Mouse (Mus musculus) 416B (cell line): ENCODE results near the gene Abhd17a.

ENCODE experiments used
- DNase-seq: peaks from one replicate; pipeline ENCODE4 v3.0.0; 2011; ENCODE audit warnings: low read depth

Abhd17a gene

DNA sequence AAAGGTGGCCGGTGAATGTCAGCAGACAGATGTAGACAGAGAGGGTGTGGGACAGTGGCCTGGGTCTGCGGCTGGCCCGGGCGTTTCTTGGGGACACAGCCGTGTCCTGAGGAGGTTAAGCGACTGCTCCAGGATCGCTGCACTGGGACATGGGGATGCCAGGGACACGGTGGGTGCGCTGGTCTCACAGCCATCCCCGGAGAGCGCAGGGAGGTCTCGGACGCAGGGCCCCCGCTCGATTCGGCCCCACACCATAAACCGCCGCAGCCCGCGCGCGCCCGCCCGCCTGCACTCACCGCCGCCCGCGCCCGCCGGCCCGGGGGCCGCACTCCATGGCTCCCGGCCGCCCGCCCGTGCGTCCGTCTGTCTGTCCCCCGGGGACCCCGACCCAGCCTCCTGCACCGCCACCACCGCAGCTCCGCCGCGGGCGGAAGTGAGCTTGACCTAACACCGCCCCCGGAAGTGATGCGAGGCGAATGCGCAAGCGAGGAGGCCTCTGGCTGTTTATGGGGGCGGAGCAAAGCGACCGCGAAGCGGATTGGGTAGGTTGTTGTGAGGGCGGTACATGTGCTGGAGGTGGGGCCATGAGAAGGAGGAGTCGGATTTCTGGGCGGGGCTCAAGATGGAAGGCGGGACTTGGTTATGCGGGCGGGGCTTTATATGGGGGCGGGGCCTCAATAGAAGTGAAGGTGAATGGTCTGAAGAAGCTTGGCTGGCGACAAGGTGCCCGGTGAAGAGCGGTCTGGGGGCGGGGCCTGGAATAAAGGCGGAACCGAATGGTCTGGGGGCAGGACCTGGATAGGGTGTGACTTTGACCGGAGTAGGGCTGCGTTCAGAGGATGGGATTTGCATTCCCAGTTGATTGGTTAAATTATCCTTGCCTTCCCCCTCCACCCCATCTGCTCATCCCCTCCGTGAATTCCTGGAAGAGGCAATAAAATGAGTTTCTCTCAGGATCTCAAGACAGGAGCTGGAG is at the start of gene Abhd17a:
Gene Abhd17a (minus strand): TSS at position 463 of the 976 bp plus-strand sequence.
- peak; percentile 100 for DNase-seq

DNA sequence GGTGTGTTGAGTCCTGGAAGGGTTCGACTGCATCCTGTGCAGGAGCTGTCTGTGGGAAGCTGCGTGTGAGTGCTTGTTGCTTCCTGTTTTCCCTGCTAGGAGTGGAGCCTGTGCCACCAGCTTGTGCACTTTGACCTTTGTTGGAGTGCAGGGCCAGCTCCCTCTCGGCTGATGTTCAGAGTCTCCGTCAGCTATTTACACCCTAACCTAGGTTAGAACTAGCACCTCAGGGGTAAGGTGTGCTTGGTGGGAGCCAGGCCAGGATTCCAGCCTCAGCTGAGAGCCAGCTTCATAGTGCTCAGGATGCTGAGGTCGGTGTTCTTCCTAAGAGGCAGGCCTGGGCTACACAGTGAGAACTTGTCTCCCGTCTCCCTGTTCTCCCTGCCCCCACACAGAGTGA is 45.2 kb upstream of the Abhd17a start:
- DNase-seq, result no peak

DNA sequence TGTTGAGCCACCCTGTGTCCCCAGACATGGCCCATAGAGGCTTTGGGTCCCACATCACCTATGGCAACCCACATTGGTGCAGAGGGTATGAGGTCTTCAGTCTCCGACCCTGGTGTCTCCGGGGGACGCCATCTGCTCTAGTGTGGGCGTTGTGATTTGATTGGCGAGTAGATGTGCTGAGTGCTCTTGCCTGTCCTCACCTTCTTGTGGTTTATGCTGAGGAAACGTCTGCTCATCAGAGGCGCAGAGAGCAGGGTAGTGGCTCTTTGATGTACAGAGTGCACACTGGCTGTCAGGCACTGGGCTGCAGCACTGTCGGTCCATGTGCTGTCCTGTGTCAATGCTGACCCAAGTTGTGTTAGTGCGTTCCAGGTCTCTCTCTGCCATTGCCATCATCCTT is 38.8 kb upstream of the Abhd17a start:
- DNase-seq, result no peak

DNA sequence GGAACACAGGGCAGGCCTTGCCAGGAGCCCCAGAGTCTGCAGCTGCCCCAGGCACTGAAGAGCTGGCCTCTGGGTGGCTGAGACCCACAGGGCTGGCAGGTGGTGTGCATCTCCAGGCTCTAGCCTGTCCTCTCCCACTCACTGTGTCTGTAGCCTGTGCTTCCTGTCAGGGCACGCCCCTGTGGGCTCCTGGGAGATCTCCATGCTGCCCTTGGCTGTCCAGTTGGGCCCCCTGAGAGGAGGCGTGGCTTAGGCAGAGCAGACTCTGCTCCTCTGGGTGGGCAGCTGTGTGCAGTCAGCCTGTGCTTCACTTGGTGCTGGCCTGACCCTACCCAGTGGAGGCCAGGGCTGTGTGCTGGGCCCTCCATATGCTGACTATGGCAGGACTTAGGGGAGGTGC is 37.5 kb upstream of the Abhd17a start:
- DNase-seq, result no peak

DNA sequence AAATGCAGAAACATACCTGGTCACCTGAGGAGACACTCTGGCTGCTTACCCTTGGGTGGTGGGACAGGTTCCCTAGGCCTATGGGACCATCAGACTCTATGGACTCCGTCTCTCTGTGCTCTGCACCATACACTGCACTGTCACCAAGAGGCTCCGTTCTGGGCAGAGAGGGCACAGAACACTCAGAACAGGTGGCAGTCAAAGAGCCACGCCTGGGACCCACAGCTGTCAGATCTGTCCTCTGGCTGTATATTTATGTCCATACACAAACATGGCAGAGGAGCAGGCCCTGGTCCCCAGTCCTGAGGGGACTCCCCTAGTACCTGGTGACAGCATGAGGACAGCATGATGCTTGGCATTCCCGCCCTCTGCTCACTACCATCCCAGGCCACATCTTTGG is 35.6 kb upstream of the Abhd17a start:
- DNase-seq, result no peak

DNA sequence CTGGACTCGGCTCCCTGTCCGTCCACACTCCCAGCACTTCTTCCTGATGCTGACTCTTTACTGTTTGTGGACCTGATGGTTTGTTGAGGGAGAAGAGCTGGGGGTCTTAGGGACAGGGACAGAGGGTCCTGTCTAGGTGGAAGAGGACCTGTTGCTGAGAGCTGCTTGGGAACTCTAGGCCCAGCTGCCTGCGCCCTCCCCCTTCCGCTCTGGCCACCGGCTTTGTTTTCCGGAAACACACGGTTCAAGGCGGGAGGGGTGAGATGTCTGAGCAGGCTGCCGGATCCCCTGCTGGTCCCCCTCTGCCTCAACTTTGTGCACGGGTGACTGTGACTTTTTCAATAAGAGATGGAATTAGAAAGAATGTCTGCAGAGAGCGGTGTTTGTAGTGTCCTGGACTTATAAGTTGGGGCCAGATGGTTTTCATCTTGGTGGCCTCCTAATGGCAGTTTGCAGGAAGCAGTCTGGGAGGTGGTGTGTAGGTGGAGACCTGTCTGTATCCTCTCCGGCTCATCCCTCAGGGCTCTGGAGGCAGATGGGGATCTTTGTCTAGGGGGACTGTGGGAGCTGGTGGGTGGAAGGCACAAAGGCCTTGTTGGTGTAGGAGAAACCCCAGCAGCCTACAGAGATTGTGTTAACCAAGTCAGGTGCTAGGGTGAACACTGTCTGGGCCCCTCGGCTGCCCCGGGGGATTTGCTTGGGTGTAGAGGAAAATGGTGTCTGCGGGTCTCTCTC is 33.5 kb upstream of the Abhd17a start:
- peak; percentile 80 for DNase-seq

DNA sequence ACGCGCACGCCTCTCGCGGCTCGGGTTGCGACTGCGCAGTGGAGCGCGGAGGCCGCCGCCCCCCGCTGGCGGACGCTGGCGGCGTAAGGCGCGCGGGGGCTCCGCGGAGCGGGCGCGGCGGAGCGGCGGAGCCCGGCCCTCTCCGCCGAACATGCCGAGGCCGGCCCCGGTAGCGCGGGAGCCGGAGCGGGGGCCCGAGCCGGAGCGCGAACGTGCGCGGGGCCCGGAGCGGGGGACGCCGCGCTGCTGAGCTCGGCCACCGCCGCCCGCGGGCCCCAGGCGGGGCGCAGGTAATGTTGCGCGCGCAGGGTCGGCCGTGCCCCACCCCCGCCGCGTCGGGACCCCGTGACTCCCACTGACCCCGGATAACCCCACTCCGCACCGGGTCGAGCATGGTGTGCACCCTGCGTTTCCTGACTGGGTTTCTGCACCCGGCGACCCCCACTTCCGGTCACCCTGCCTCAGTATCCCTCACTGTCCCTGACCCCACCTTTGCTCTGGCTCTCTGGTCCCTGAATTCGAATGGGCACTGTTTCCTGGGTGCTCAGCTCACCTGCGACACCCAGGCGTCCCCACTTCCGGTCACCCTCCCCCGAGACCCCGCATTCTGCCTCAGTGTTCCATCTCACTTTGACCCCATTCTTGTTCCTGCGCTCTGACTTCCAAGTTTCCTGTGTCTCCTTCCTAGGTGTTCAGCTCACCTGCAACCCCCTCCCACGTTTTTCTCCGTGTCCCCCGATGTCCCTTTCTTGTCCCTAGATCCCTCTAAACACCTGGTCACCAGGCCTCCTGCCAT is 32.7 kb upstream of the Abhd17a start, which contains the start of gene Csnk1g2:
Gene Csnk1g2 (plus strand): TSS at position 178 of the 796 bp plus-strand sequence.
- DNase-seq, result peak; percentile 46

DNA sequence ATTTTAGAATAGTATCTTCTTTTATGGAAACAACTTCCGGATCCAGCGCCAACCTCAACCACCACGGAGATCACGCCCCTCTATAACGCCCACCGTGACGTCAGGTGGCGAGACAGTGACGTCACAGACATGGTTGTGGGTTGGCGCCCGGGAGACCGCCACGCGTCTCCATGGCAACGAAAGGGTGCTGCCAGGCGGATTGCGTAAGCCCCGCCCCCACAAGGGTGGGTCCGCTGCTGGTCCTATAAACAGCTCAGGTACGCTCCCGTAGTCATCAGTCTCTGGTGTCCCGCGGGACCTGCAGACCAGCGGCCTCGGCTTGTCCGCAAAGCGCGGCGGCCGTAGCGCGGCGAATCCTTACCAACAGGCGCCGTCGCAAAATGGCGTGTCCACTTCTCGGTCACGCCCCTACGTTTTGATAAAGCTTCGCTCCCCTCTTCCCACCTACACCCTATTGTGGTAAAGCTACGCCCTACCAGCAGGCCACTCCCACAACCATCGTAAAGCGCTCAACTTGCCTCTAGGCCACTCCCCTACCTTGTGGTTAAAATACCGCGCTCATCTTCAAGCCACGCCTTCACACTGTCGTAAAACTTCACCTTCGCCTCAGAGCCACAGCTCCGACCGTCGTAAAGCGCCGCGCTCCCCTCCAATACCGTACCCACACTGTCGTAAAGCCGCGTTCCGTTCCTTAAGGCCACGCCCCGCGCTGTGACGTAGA is 32.0 kb upstream of the Abhd17a start:
- peak; percentile 100 for DNase-seq

DNA sequence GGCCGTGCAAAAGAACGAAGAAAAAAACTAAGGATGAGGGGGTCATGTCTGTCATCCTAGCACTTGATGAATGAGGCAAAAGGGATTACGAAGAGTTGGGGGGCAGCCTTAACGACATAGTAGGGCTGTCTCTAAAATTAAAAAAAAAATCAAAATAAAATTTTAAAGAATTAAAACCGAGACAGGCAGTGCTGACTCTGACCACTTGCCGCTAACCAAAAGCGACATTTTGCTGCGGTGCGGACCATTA is 31.5 kb upstream of the Abhd17a start:
- no peak for DNase-seq

DNA sequence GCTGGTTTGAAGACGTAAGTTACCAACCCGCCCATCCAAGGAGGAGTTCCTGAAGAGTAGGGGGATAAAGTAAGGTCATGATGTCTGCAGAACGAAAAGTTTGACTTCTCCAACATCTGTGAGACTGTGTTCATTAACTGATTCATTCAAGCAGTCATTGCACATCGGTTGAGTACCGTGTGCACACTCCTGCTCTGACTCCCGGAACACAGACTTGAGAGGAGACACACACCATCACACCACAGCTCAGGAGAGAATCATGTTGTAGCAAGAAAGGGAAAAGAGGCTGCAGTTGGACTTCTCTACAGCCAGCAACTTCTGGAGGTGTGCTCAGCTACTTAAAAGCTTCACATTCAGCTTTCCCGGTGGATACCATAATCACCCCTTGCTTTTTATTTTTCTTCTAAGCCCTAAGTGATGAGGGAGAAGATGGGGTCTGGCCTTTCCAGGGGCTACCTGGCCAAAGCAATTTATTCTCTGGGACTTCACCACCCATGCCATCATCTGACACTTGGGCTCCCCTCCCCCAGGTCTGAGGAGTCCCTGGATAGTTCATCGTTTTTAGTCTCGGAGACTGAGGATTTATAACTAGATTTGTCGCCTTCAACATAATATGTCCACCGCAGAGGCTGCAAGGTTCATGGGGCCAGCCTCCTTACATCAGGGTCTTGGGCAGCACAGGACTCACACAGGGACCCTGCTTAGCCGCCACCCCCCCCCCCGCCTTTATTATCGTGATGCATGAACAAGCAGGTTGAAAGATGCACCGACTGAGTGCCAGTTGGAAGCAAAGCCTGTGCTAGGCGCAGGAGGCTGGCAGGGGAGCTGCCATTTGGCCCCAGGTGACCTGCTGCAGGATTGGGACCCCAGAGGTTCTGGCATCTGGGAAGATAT is 30.9 kb upstream of the Abhd17a start:
- no peak for DNase-seq

DNA sequence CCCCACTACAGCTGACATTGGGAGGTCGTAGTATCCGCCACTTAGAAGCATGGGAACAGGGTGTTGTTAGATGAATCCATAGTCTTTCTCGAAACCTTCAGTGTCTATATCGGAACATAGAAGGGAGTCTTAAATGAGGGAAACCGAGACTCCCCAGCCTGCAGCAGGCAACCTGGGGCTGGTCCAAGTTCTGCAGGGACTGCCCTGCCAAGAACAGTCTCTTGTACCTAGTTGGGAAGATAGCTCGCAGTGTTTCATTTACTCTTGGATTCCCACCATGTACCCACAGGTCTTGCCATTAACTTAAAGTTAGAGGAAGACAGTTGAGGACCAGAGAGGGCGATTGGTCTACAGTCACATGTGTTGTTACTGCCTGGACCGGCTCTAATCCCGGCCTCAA is 30.2 kb upstream of the Abhd17a start:
- no peak for DNase-seq

DNA sequence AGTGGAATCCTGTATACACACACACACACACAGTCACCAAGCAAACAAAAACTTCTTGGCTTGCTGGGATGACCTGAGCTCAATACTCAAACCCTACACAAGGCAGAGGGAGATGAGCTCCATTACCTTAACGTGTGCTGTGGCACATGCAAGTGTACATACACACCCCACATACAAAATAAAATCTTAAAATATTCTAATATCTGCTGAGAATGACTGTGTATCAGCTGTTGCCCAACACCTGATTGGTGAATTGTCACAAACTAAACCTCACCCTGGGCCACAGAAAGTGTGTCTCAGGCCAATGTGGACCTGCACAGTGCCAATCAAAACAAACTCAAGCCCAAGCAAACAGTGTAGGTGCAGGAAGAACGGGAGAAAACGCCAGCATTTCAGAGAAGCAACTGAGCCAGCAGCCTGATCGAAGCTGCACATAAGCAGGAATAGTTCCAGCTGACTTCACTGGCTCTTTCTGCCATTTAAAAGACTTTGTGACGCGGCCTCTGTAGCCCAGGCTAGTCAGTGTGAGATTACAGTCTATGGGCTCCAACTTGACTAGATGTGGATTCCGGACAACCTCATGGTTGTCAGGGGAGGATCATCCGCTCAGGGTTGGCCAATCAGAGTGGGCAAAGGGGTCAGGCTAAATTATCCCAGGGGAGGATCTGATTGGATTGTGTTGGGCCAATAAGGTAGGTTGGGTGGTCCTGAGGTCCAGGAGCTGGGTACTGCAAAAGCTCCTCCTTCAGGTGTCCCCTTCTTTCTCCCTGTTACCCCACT is 29.5 kb upstream of the Abhd17a start:
- DNase-seq, result no peak

DNA sequence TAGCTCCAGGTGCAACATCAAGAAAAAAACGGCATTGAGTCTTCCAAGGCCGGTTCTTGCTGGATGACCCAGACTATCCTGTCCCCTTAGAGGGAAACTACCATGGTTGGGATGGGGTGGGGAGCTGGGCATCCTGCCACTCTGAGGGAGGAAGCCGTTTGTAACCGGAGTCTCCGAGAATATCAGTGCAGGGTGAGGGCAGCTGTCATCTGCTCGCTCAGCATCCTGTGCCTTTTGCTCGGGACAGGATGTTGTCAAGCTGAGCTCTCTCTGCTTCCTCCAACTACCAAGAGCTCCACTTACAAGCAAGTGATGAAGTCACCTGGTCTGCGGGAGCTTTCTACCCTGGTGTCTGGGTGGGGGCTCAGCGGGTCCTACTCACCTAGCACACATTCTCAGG is 28.0 kb upstream of the Abhd17a start:
- DNase-seq, result peak; percentile 82

DNA sequence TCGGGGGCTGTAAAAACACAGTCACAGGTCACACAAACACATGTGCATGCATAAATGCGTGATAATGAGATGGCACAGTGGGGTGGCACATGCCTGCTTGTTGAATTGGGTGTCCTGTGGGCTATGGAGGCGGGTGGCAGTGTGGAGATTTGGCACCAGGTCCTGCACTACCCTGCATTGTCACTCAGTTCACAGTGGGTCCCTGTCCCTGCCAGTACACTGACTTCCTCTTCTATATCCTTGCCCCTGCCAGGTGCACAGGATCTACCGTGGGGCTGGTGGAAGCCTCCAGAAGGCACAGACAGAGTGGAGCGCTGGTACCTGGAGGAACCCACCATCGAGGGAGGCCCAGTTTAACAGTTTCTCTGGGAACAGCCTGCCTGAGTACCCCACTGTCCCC is 24.2 kb upstream of the Abhd17a start:
- no peak for DNase-seq

DNA sequence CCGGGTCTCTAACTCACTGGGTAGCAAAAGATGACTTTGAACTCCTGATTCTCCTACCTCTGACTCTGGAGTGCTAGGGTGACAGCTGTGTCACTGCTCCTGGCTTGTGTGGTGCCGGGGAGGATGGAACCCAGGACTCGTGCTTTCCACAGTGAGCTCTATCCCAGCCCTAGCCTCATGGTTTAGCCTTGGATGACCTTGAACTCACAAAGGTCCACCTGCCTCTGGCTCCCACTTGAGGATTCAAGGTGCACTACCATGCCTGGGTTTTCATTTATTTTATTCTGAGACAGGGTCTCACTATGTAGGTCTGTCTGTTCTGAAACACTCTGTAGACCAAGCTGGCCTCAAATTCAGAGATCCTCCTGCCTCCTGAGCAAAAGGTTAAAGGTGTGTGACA is 23.7 kb upstream of the Abhd17a start:
- no peak for DNase-seq

DNA sequence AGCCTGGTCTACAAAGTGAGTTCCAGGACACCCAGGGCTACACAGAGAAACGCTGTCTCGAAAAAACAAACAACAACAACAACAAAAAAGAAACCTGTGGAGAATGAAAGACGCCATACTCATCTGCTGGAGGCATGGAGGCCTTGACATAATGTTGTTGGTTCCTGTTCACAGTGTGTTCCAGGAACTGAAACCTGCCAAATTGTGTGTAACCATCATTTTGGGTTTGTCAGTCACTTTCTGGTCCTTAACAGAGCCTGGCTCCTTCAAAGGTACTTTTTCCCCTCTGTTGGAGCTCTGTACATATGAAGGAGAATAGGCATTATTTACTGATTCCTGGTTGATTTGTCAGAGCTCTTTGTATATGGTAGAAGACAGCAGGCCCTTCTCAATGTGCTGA is 21.8 kb upstream of the Abhd17a start:
- no peak for DNase-seq

DNA sequence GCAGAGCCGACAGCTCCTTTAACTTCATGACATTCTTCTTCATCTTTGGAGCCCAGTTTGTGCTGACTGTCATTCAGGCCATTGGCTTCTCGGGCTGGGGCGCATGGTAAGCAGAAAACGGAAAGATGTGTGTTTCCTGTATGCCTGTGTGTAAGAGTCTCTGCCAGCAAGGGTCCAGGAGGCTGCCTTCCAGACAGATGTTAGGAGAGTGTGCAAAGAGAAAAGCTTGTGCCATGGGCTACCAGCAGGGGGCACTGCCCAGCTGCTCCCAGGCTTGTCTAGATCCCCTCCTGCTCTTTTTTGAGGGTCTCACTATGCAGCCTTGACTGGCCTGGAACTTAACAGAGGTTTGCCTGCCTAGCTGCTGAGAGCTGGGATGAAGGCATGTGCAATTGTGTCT is 20.9 kb upstream of the Abhd17a start:
- DNase-seq, result peak; percentile 76

DNA sequence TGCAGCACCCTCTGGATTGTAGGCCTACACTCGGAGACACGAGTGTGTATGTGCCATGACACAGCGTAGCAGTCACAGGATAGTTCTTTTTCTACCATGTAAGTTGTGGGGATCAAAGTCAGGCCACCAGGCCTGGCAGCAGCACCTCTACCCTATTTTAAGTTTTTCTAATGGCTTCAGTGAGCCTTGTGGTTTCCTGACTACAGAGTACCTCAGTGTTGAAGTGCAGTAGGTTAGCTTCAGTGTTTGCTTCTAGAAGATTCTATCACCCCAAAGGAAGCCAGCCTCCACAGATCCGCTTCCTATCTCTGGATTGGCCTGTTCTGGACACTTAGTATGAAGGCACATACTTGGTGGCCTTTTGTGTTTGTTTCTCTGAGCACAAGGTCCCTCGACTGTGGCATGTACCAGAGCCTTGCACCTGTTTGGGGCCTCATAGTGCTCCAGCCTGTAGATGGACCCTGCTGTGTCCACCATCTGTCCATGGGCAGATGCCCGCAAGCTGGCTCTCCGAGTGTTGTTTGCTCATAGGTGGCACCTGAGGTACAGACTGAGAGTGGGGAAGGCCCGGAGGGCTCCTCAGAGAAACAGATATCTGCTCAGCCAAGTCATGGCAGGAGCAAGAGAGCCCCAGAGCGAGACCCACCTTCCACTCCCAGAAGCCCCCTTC is 20.1 kb upstream of the Abhd17a start:
- peak; percentile 21 for DNase-seq

DNA sequence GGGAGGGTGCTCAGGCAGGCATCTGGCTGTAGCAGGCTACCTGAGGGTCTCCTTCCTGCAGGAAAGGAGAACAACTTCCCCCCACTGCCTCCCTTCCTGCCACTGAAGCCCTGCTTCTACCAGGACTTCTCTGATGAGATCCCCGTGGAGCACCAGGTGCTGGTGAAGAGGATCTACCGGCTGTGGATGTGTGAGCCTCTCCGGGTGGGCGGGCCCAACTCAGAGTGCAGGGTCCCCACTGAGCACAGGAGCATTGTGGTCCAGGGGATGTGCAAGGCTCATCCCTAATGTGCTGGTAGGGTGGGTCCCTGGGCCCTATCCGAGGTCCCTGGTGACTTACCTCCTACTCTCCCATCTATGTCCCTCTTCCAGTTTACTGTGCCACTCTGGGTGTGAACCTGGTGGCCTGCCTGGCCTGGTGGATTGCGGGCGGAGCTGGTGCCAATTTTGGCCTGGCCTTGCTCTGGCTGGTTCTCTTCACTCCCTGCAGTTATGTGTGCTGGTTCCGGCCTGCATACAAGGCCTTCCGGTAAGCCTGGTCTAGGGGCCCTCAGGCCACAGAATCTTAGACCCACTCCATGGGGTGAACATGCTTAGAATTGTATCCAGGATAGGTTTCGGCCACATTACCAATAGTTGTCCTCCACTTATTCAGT is 19.3 kb upstream of the Abhd17a start:
- no peak for DNase-seq
